Mouse (Mus musculus): Measurements from ENCODE around the gene Arhgef12.

- TF ChIP-seq CTCF (IDR thresholded peaks at IDR 0.05; ENCODE audit: borderline replicate concordance, control insufficient read depth, extremely low read depth, insufficient read depth, low read length, poor library complexity) (no peak), POLR2A (IDR thresholded peaks at IDR 0.05; ENCODE audit: control insufficient read depth, extremely low read depth, insufficient read depth, low read length, poor library complexity) (no peak)
Measured at GRCm38 (mm10) chr9:43003017-43003416, 104.0 kb downstream of the Arhgef12 start.
